Mouse (Mus musculus): ENCODE data around the gene Stra8. TPM values are rescaled to one million over a fixed set of nuclear protein-coding genes. Genes with fewer than 3 reads are reported as not detected.

The Stra8 gene
- polyA plus RNA-seq, 1 experiment from 2014 or later: not detected

- peak overlapping the region; percentile 24; the same call in 1 of the 2 replicates for H3K4me3 ChIP-seq (replicated peaks)
Measured at GRCm38 (mm10) chr6:34948461-34948860, 28.5 kb downstream of the Stra8 start.

GRCm38 (mm10) chr6:34951518-34951917 is 31.6 kb downstream of the Stra8 start:
- no peak for ATAC-seq (replicated peaks; ENCODE audit: low FRiP score)
- Histone ChIP-seq H3K4me2 (no peak overlapping the region), H3K36me3 (no peaks in the 10 kb centered on the region), H3K4me1 (peaks cover 15% of the 10 kb centered on the region), H3K4me3 (replicated peaks) (no peak overlapping the region), H3K27ac (no peak overlapping the region), H3K9me3 (replicated peaks) (0 out of 2 replicates have a peak, but pooled peaks cover 3% of the 10 kb centered on the region), H3K27me3 (no peaks in the 10 kb centered on the region), H3K9ac (no peak overlapping the region)
- WGBS: 86% methylated on average over 7 of the region's 7 CpGs

More at GRCm38 (mm10) chr6:34948461-34948860, 28.5 kb downstream of the Stra8 start:
- H3K27ac ChIP-seq: no peak overlapping the region
- 0 out of 2 replicates have a peak, but pooled peaks cover 3% of the 10 kb centered on the region for H3K9me3 ChIP-seq (replicated peaks)
- no peak overlapping the region for H3K9ac ChIP-seq
- no peaks in the 10 kb centered on the region for H3K36me3 ChIP-seq
- H3K4me2 ChIP-seq: peak overlapping the region; percentile 53
- WGBS: 27% methylated on average over 11 of the region's 11 CpGs
- no peak for ATAC-seq (replicated peaks; ENCODE audit: low FRiP score)
- H3K4me1 ChIP-seq: peaks cover 13% of the 10 kb centered on the region
- no peaks in the 10 kb centered on the region for H3K27me3 ChIP-seq

GRCm38 (mm10) chr6:34951956-34952667 is 32.1 kb downstream of the Stra8 start:
- no peak for ATAC-seq (replicated peaks; ENCODE audit: low FRiP score)
- Histone ChIP-seq H3K4me1 (peaks cover 15% of the 10 kb centered on the region), H3K4me2 (no peak overlapping the region), H3K27ac (no peak overlapping the region), H3K9ac (no peak overlapping the region), H3K36me3 (no peaks in the 10 kb centered on the region), H3K27me3 (no peaks in the 10 kb centered on the region), H3K4me3 (replicated peaks) (no peak overlapping the region), H3K9me3 (replicated peaks) (0 out of 2 replicates have a peak, but pooled peaks cover 3% of the 10 kb centered on the region)
- 65% methylated on average over 7 of the region's 7 CpGs for WGBS

GRCm38 (mm10) chr6:34954926-34955861 is 35.2 kb downstream of the Stra8 start:
- 54% methylated on average over 18 of the region's 18 CpGs for WGBS
- peak; percentile 80 for ATAC-seq (replicated peaks; ENCODE audit: low FRiP score)
- Histone ChIP-seq H3K9ac (no peak overlapping the region), H3K36me3 (no peaks in the 10 kb centered on the region), H3K27ac (no peak overlapping the region), H3K4me2 (peak overlapping the region; percentile 48), H3K27me3 (no peaks in the 10 kb centered on the region), H3K4me1 (peaks cover 8% of the 10 kb centered on the region), H3K4me3 (replicated peaks) (0 out of 2 replicates have a peak overlapping the region, but pooled peaks have one; percentile 10), H3K9me3 (replicated peaks) (no peaks in the 10 kb centered on the region)

- Histone ChIP-seq H3K4me3 (replicated peaks) (no peak overlapping the region), H3K4me1 (peaks cover 8% of the 10 kb centered on the region), H3K27me3 (no peaks in the 10 kb centered on the region), H3K4me2 (peak overlapping the region; percentile 48), H3K9ac (no peak overlapping the region), H3K27ac (no peak overlapping the region), H3K36me3 (no peaks in the 10 kb centered on the region), H3K9me3 (replicated peaks) (no peaks in the 10 kb centered on the region)
- WGBS: 35% methylated on average over 8 of the region's 8 CpGs
- ATAC-seq (replicated peaks; ENCODE audit: low FRiP score): no peak
Measured at GRCm38 (mm10) chr6:34955862-34956241, 35.9 kb downstream of the Stra8 start.

GRCm38 (mm10) chr6:34959131-34959530 is 39.2 kb downstream of the Stra8 start:
- 76% methylated on average over 7 of the region's 7 CpGs for WGBS
- no peak overlapping the region for H3K4me2 ChIP-seq
- no peak overlapping the region for H3K27ac ChIP-seq
- no peak overlapping the region for H3K4me3 ChIP-seq (replicated peaks)
- H3K9ac ChIP-seq: no peak overlapping the region
- H3K9me3 ChIP-seq (replicated peaks): no peaks in the 10 kb centered on the region
- ATAC-seq (replicated peaks; ENCODE audit: low FRiP score): no peak
- no peaks in the 10 kb centered on the region for H3K36me3 ChIP-seq
- peaks cover 8% of the 10 kb centered on the region for H3K4me1 ChIP-seq
- H3K27me3 ChIP-seq: no peaks in the 10 kb centered on the region

- whole genome bisulfite sequencing: 80% methylated on average over 2 of the region's 2 CpGs
- ATAC-seq (replicated peaks; ENCODE audit: low FRiP score): no peak
- no peak overlapping the region for H3K27ac ChIP-seq
Measured at GRCm38 (mm10) chr6:34964550-34964949, 44.6 kb downstream of the Stra8 start.

GRCm38 (mm10) chr6:34965819-34966539 is 46.0 kb downstream of the Stra8 start:
- no peak overlapping the region for H3K27ac ChIP-seq
- no peaks in the 10 kb centered on the region for H3K9me3 ChIP-seq (replicated peaks)
- H3K9ac ChIP-seq: no peak overlapping the region
- no peak overlapping the region for H3K4me3 ChIP-seq (replicated peaks)
- H3K36me3 ChIP-seq: no peaks in the 10 kb centered on the region
- no peak overlapping the region for H3K4me2 ChIP-seq
- ATAC-seq (replicated peaks; ENCODE audit: low FRiP score): no peak
- no peaks in the 10 kb centered on the region for H3K4me1 ChIP-seq
- WGBS: 90% methylated on average over 6 of the region's 6 CpGs
- no peaks in the 10 kb centered on the region for H3K27me3 ChIP-seq

More at GRCm38 (mm10) chr6:34964550-34964949, 44.6 kb downstream of the Stra8 start:
- H3K9ac ChIP-seq: no peak overlapping the region
- no peak overlapping the region for H3K4me3 ChIP-seq (replicated peaks)
- H3K9me3 ChIP-seq (replicated peaks): no peaks in the 10 kb centered on the region
- no peaks in the 10 kb centered on the region for H3K4me1 ChIP-seq
- H3K36me3 ChIP-seq: no peaks in the 10 kb centered on the region
- H3K4me2 ChIP-seq: no peak overlapping the region
- no peaks in the 10 kb centered on the region for H3K27me3 ChIP-seq

GRCm38 (mm10) chr6:34971181-34971580 is 51.2 kb downstream of the Stra8 start:
- 26% methylated on average over 3 of the region's 3 CpGs for WGBS
- ATAC-seq (replicated peaks; ENCODE audit: low FRiP score): no peak

GRCm38 (mm10) chr6:34979291-34979690 is 59.3 kb downstream of the Stra8 start:
- Histone ChIP-seq H3K36me3 (no peaks in the 10 kb centered on the region), H3K4me2 (no peak overlapping the region), H3K9me3 (replicated peaks) (no peaks in the 10 kb centered on the region), H3K27me3 (no peaks in the 10 kb centered on the region), H3K4me1 (no peaks in the 10 kb centered on the region), H3K4me3 (replicated peaks) (no peak overlapping the region), H3K9ac (no peak overlapping the region), H3K27ac (no peak overlapping the region)
- ATAC-seq (replicated peaks; ENCODE audit: low FRiP score): no peak
- WGBS: 80% methylated on average over 3 of the region's 3 CpGs

More at GRCm38 (mm10) chr6:34971181-34971580, 51.2 kb downstream of the Stra8 start:
- no peaks in the 10 kb centered on the region for H3K9me3 ChIP-seq (replicated peaks)
- H3K27me3 ChIP-seq: no peaks in the 10 kb centered on the region
- H3K9ac ChIP-seq: no peak overlapping the region
- H3K36me3 ChIP-seq: no peaks in the 10 kb centered on the region
- H3K4me3 ChIP-seq (replicated peaks): no peak overlapping the region
- 0 out of 2 replicates have a peak, but pooled peaks cover 8% of the 10 kb centered on the region for H3K4me1 ChIP-seq
- no peak overlapping the region for H3K4me2 ChIP-seq
- no peak overlapping the region for H3K27ac ChIP-seq

- Histone ChIP-seq H3K27ac (no peak overlapping the region), H3K27me3 (no peaks in the 10 kb centered on the region), H3K4me1 (no peaks in the 10 kb centered on the region), H3K36me3 (no peaks in the 10 kb centered on the region), H3K9me3 (replicated peaks) (no peaks in the 10 kb centered on the region), H3K9ac (no peak overlapping the region), H3K4me2 (no peak overlapping the region), H3K4me3 (replicated peaks) (no peak overlapping the region)
- 58% methylated on average over 9 of the region's 9 CpGs for WGBS
- ATAC-seq (replicated peaks; ENCODE audit: low FRiP score): no peak
Measured at GRCm38 (mm10) chr6:34980661-34981060, 60.7 kb downstream of the Stra8 start.

All from kidney, embryonic 15.5 days (tissue).